Mouse (Mus musculus): Measurements from ENCODE around the gene Olfr1047. TPM values are rescaled to one million over a fixed set of nuclear protein-coding genes. Genes with fewer than 3 reads are reported as not detected.

The Olfr1047 gene
- polyA plus RNA-seq, 1 experiment from 2014 or later, result not detected

Other genes with a start within 250 kb of the Olfr1047 start
- gene Olfr1031, start 241.1 kb downstream of the Olfr1047 start, polyA plus RNA-seq (2015; fragmentation: Nextera tagmentation; extraction: Ambion mirVana), result not detected in 2 replicates
- not detected in 2 replicates for gene Olfr1032, start 225.9 kb downstream of the Olfr1047 start, polyA plus RNA-seq (2015; fragmentation: Nextera tagmentation; extraction: Ambion mirVana)
- gene Olfr1033, start 210.8 kb downstream of the Olfr1047 start, polyA plus RNA-seq (2015; fragmentation: Nextera tagmentation; extraction: Ambion mirVana), result 3.9 and 5.5 TPM in 2 replicates
- 0.10 TPM in 1 of 2 replicates, not detected in the other for gene Olfr1034, start 185.5 kb downstream of the Olfr1047 start, polyA plus RNA-seq (2015; fragmentation: Nextera tagmentation; extraction: Ambion mirVana)
- gene Olfr1036, start 157.4 kb downstream of the Olfr1047 start, polyA plus RNA-seq (2015; fragmentation: Nextera tagmentation; extraction: Ambion mirVana), result not detected in 2 replicates
- gene Olfr1037, start 144.0 kb downstream of the Olfr1047 start, polyA plus RNA-seq (2015; fragmentation: Nextera tagmentation; extraction: Ambion mirVana), result not detected in 2 replicates
- gene Olfr1039, start 95.5 kb downstream of the Olfr1047 start, polyA plus RNA-seq (2015; fragmentation: Nextera tagmentation; extraction: Ambion mirVana), result not detected in 2 replicates
- gene Olfr1040, start 84.7 kb downstream of the Olfr1047 start, polyA plus RNA-seq (2015; fragmentation: Nextera tagmentation; extraction: Ambion mirVana), result not detected in 2 replicates
- gene Olfr1042, start 69.6 kb downstream of the Olfr1047 start, polyA plus RNA-seq (2015; fragmentation: Nextera tagmentation; extraction: Ambion mirVana), result not detected in 2 replicates
- gene Olfr1043, start 63.9 kb downstream of the Olfr1047 start, polyA plus RNA-seq (2015; fragmentation: Nextera tagmentation; extraction: Ambion mirVana), result not detected in 2 replicates
- gene Olfr1044, start 53.6 kb downstream of the Olfr1047 start, polyA plus RNA-seq (2015; fragmentation: Nextera tagmentation; extraction: Ambion mirVana), result not detected in 2 replicates
- not detected in 2 replicates for gene Olfr52, start 45.7 kb downstream of the Olfr1047 start, polyA plus RNA-seq (2015; fragmentation: Nextera tagmentation; extraction: Ambion mirVana)
- gene Olfr1045, start 28.4 kb downstream of the Olfr1047 start, polyA plus RNA-seq (2015; fragmentation: Nextera tagmentation; extraction: Ambion mirVana), result not detected in 2 replicates
- gene Olfr1046, start 12.1 kb downstream of the Olfr1047 start, polyA plus RNA-seq (2015; fragmentation: Nextera tagmentation; extraction: Ambion mirVana), result not detected in 2 replicates
- gene Olfr1048, start 8.9 kb upstream of the Olfr1047 start, polyA plus RNA-seq (2015; fragmentation: Nextera tagmentation; extraction: Ambion mirVana), result not detected in 2 replicates
- gene Olfr1049, start 26.9 kb upstream of the Olfr1047 start, polyA plus RNA-seq (2015; fragmentation: Nextera tagmentation; extraction: Ambion mirVana), result not detected in 2 replicates
- gene Olfr1051, start 47.7 kb upstream of the Olfr1047 start, polyA plus RNA-seq (2015; fragmentation: Nextera tagmentation; extraction: Ambion mirVana), result not detected in 2 replicates
- not detected in 2 replicates for gene Olfr1052, start 61.1 kb upstream of the Olfr1047 start, polyA plus RNA-seq (2015; fragmentation: Nextera tagmentation; extraction: Ambion mirVana)
- gene Olfr1053, start 83.9 kb upstream of the Olfr1047 start, polyA plus RNA-seq (2015; fragmentation: Nextera tagmentation; extraction: Ambion mirVana), result not detected in 2 replicates
- not detected in 2 replicates for gene Olfr1054, start 104.0 kb upstream of the Olfr1047 start, polyA plus RNA-seq (2015; fragmentation: Nextera tagmentation; extraction: Ambion mirVana)
- not detected in 2 replicates for gene Olfr1055, start 118.9 kb upstream of the Olfr1047 start, polyA plus RNA-seq (2015; fragmentation: Nextera tagmentation; extraction: Ambion mirVana)
- not detected in 2 replicates for gene Olfr1056, start 131.1 kb upstream of the Olfr1047 start, polyA plus RNA-seq (2015; fragmentation: Nextera tagmentation; extraction: Ambion mirVana)
- gene Olfr1057, start 147.0 kb upstream of the Olfr1047 start, polyA plus RNA-seq (2015; fragmentation: Nextera tagmentation; extraction: Ambion mirVana), result not detected in 2 replicates
- not detected in 2 replicates for gene Olfr1058, start 157.2 kb upstream of the Olfr1047 start, polyA plus RNA-seq (2015; fragmentation: Nextera tagmentation; extraction: Ambion mirVana)
- gene Olfr1061, start 182.6 kb upstream of the Olfr1047 start, polyA plus RNA-seq (2015; fragmentation: Nextera tagmentation; extraction: Ambion mirVana), result not detected in 2 replicates
- gene Olfr1062, start 195.3 kb upstream of the Olfr1047 start, polyA plus RNA-seq (2015; fragmentation: Nextera tagmentation; extraction: Ambion mirVana), result not detected in 2 replicates
- gene Olfr1065, start 219.2 kb upstream of the Olfr1047 start, polyA plus RNA-seq (2015; fragmentation: Nextera tagmentation; extraction: Ambion mirVana), result not detected in 2 replicates
- not detected in 2 replicates for gene Olfr1066, start 224.9 kb upstream of the Olfr1047 start, polyA plus RNA-seq (2015; fragmentation: Nextera tagmentation; extraction: Ambion mirVana)

Data from lung, embryonic 16.5 days (tissue).